Mouse (Mus musculus) lung, postnatal 0 days (tissue): Measurements from ENCODE around the gene Rpap1.

Experiments
- CTCF ChIP-seq: IDR thresholded peaks from 2 replicates; pipeline ENCODE4 v1.5.1; 2016; ENCODE audit warnings: antibody characterized with exemption, mild to moderate bottlenecking
- EP300 ChIP-seq: IDR thresholded peaks from 2 replicates; pipeline ENCODE4 v1.6.1; 2016; ENCODE audit warnings: antibody characterized with exemption, mild to moderate bottlenecking, control low read depth

- no peak for TF ChIP-seq EP300
- no peak for TF ChIP-seq CTCF
Measured at GRCm38 (mm10) chr2:119730735-119731134, 56.6 kb downstream of the Rpap1 start.
